ENCODE assay signal across 8 mouse cellular contexts in the genomic region with DNA sequence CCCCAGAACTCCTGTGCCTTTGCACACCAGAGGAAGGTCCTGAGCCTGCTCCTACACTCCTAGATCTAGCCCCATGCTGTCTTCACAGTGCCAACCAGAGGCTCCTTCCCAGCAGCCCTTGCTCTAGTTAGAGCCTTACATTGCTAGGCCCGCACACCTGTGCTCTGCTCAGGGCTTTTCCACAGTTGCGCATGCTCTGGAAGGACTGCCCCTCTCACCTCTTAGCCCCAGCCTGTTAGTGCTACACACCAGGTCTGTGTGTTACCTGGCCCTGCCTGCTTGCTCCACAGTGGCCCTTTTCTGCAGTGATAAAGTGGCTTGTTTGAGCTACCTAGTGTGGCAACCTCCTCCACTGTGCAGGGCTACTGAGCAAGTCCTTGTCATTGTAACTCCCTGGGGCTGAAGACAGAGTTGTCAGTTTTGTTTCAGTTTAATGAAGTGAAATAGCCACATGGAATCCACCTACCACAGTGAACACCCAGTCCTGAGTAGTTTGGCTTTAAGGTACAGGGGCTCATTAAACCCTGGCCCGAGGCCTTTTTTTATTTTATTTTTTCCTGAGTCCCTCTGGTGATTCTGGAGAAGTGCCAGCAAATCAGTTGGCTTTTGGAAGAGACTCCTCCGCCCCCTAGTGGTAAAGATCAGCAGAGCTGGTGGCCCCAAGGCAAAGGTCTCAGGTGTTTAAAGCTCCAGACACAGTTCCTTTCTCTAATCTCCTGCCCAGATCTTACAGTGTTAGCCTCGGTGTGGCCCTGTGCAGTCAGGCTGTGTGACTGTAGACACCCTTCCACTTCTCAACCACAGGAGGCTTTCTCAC. TPM values are rescaled to one million over a fixed set of nuclear protein-coding genes. Genes with fewer than 3 reads are reported as not detected.
DNase-seq lines count a peak whose midpoint lies in the region; ATAC-seq and TF ChIP-seq lines count a peak whose summit lies in the region.

No protein-coding gene starts in this region.

- 46% methylated on average over 5 of the region's 5 CpGs for WGBS in forebrain, embryonic 13.5 days
- 42% methylated on average over 5 of the region's 5 CpGs for WGBS in hindbrain, embryonic 14.5 days

- CTCF ChIA-PET in Patski (lab: Charles Lee): interaction anchor here (0.8 to 3.9 kb wide), 10 partner anchors 11 to 67 kb away, joined by 3 to 22 read pairs (median 4); no protein-coding TSS in a partner anchor

- no peaks in the 10 kb centered on the region for H3K27me3 ChIP-seq in Patski
- H3K27me3 ChIP-seq in forebrain, embryonic 13.5 days: no peaks in the 10 kb centered on the region
- H3K27me3 ChIP-seq in hindbrain, embryonic 14.5 days (ENCODE audit: control insufficient read depth, insufficient read depth, low read length): no peaks in the 10 kb centered on the region

- peak; percentile 41 for ATAC-seq in Patski
- peak; percentile 37 for ATAC-seq in forebrain, embryonic 13.5 days
- ATAC-seq in hindbrain, embryonic 14.5 days (ENCODE audit: low FRiP score): 0 out of 2 replicates have a peak, but pooled peaks have one; percentile 5

- H3K36me3 ChIP-seq in forebrain, embryonic 13.5 days (ENCODE audit: poor library complexity, severe bottlenecking): peaks cover 74% of the 10 kb centered on the region
- H3K36me3 ChIP-seq in hindbrain, embryonic 14.5 days (replicated peaks; ENCODE audit: control insufficient read depth, insufficient read depth): peaks cover 44% of the 10 kb centered on the region

- POLR2A ChIA-PET in Patski (lab: Charles Lee): interaction anchor here (1.5 kb wide), 1 partner anchor 42 kb away, joined by 3 read pairs; no protein-coding TSS in a partner anchor

- peak overlapping the region; percentile 50; the same call in 1 of the 2 replicates for H3K9ac ChIP-seq in forebrain, embryonic 13.5 days
- no peak overlapping the region for H3K9ac ChIP-seq in hindbrain, embryonic 14.5 days

- no peaks in the 10 kb centered on the region for H3K9me3 ChIP-seq in forebrain, embryonic 13.5 days (replicated peaks)
- no peaks in the 10 kb centered on the region for H3K9me3 ChIP-seq in hindbrain, embryonic 14.5 days (ENCODE audit: control insufficient read depth, low read length)

- in situ Hi-C loops in Patski (cut with MboI; ENCODE audit: low pct_unique_long_range_greater_than_20kb): loop anchor here (5.0 kb wide), 1 partner anchor 39 kb away; no protein-coding TSS in a partner anchor

- DNase-seq in Patski (ENCODE audit: low read depth, low spot score): no peak
- peak; percentile 82 for DNase-seq in c-Kit-positive CD71-positive TER-119-positive erythroid progenitor cells, embryonic 14.5 days (ENCODE audit: low spot score)
- DNase-seq in hindbrain, embryonic 14.5 days (ENCODE audit: low spot score): peak; percentile 83
- peak; percentile 61 to 77 for DNase-seq in layer of hippocampus, postnatal 14 days (ENCODE audit: low spot score in 2 of 2)
- DNase-seq in lung, postnatal 25 days (ENCODE audit: low spot score): peak; percentile 74
- peak; percentile 65 to 72 for DNase-seq in right cerebral cortex, postnatal 10 days (ENCODE audit: low spot score in 2 of 2)
- peak; percentile 58 for DNase-seq in yolk sac, embryonic 10.5 days (ENCODE audit: low spot score)

- peaks cover 8% of the 10 kb centered on the region for H3K4me1 ChIP-seq in forebrain, embryonic 13.5 days
- 0 out of 2 replicates have a peak, but pooled peaks cover 3% of the 10 kb centered on the region for H3K4me1 ChIP-seq in hindbrain, embryonic 14.5 days (replicated peaks; ENCODE audit: control insufficient read depth, insufficient read depth, low read length)

- H3K4me3 ChIP-seq in forebrain, embryonic 13.5 days: no peak overlapping the region
- H3K4me3 ChIP-seq in hindbrain, embryonic 14.5 days (replicated peaks; ENCODE audit: low read length): no peak overlapping the region

- no peak overlapping the region for H3K4me2 ChIP-seq in forebrain, embryonic 13.5 days
- H3K4me2 ChIP-seq in hindbrain, embryonic 14.5 days (replicated peaks): no peak overlapping the region

- no peak for TF ChIP-seq CTCF in Patski (IDR thresholded peaks at IDR 0.05)

- H3K27ac ChIP-seq in forebrain, embryonic 13.5 days: peak overlapping the region; percentile 69; the same call in 1 of the 2 replicates
- no peak overlapping the region for H3K27ac ChIP-seq in hindbrain, embryonic 14.5 days

RNA-seq across cellular contexts. Expression of a gene that starts 7.3 kb away (rescaled TPM):
- polyA plus RNA-seq in Patski (2021): 26.6 TPM
- 25.7 and 30.4 TPM in 2 replicates for polyA plus RNA-seq in forebrain, embryonic 13.5 days (2015; fragmentation: Nextera tagmentation; extraction: Ambion mirVana)
- 30.1 and 30.3 TPM in 2 replicates for polyA plus RNA-seq in hindbrain, embryonic 14.5 days (2014; fragmentation: Nextera tagmentation; extraction: Ambion mirVana)
- 10 to 100 TPM; 29.1 to 33.8 TPM for total RNA-seq in layer of hippocampus, postnatal 14 days (2021)

RNA-seq across cellular contexts. Expression of a gene that starts 36.7 kb away (rescaled TPM):
- polyA plus RNA-seq in Patski (2021): not detected
- 0.40 and 0.44 TPM in 2 replicates for polyA plus RNA-seq in forebrain, embryonic 13.5 days (2015; fragmentation: Nextera tagmentation; extraction: Ambion mirVana)
- 1.7 and 2.8 TPM in 2 replicates for polyA plus RNA-seq in hindbrain, embryonic 14.5 days (2014; fragmentation: Nextera tagmentation; extraction: Ambion mirVana)
- total RNA-seq in layer of hippocampus, postnatal 14 days (2021): under 1 TPM; 0.41 to 0.81 TPM

RNA-seq across cellular contexts. Expression of a gene that starts 45.4 kb away (rescaled TPM):
- not detected for polyA plus RNA-seq in Patski (2021)
- 0.15 TPM in 1 of 2 replicates, not detected in the other for polyA plus RNA-seq in forebrain, embryonic 13.5 days (2015; fragmentation: Nextera tagmentation; extraction: Ambion mirVana)
- polyA plus RNA-seq in hindbrain, embryonic 14.5 days (2014; fragmentation: Nextera tagmentation; extraction: Ambion mirVana): not detected in 2 replicates
- total RNA-seq in layer of hippocampus, postnatal 14 days (2021): not detected

RNA-seq across cellular contexts. Expression of a gene that starts 55.5 kb away (rescaled TPM):
- 87.9 TPM for polyA plus RNA-seq in Patski (2021)
- 1.3 TPM in 2 replicates for polyA plus RNA-seq in forebrain, embryonic 13.5 days (2015; fragmentation: Nextera tagmentation; extraction: Ambion mirVana)
- 1.6 and 1.9 TPM in 2 replicates for polyA plus RNA-seq in hindbrain, embryonic 14.5 days (2014; fragmentation: Nextera tagmentation; extraction: Ambion mirVana)
- total RNA-seq in layer of hippocampus, postnatal 14 days (2021): 1 to 10 TPM in 1 of 2 experiments, under 1 TPM in 1; 0.76 to 1.0 TPM

RNA-seq across cellular contexts. Expression of a gene that starts 57.7 kb away (rescaled TPM):
- not detected for polyA plus RNA-seq in Patski (2021)
- not detected in 2 replicates for polyA plus RNA-seq in forebrain, embryonic 13.5 days (2015; fragmentation: Nextera tagmentation; extraction: Ambion mirVana)
- polyA plus RNA-seq in hindbrain, embryonic 14.5 days (2014; fragmentation: Nextera tagmentation; extraction: Ambion mirVana): not detected in 2 replicates
- total RNA-seq in layer of hippocampus, postnatal 14 days (2021): not detected
